Mouse (Mus musculus): ENCODE measurements around the gene Auts2. TPM values are rescaled to one million over a fixed set of nuclear protein-coding genes. Genes with fewer than 3 reads are reported as not detected.

The Auts2 gene
- polyA plus RNA-seq, 1 experiment from 2014 or later = 53.4 TPM

- H3K4me3 ChIP-seq (ENCODE audit: low read depth, low read length) = no peak overlapping the region
- no peaks in the 10 kb centered on the region for H3K9me3 ChIP-seq (ENCODE audit: control insufficient read depth, low read length)
- H3K27ac ChIP-seq (replicated peaks; ENCODE audit: low read depth, low read length) = no peak overlapping the region
- no peak for ATAC-seq (ENCODE audit: insufficient number of reproducible peaks, low FRiP score, low TSS enrichment, low read depth)
- H3K4me2 ChIP-seq (ENCODE audit: low read depth, severe bottlenecking) = no peak overlapping the region
- no peaks in the 10 kb centered on the region for H3K36me3 ChIP-seq (ENCODE audit: control insufficient read depth, insufficient read depth, low read length)
- H3K9ac ChIP-seq (ENCODE audit: low read length) = no peak overlapping the region
- 84% methylated on average over 1 of the region's 1 CpGs for WGBS
- no peak for DNase-seq (ENCODE audit: low spot score)
- no peaks in the 10 kb centered on the region for H3K27me3 ChIP-seq (ENCODE audit: control insufficient read depth, insufficient read depth, low read length)
- H3K4me1 ChIP-seq (ENCODE audit: control insufficient read depth, insufficient read depth, low read length) = peaks cover 7% of the 10 kb centered on the region; the same call in 1 of the 2 replicates
Observed at GRCm38 (mm10) chr5:132229023-132229422, 314.1 kb downstream of the Auts2 start.

- DNase-seq (ENCODE audit: low spot score) (no peak), ATAC-seq (ENCODE audit: insufficient number of reproducible peaks, low FRiP score, low TSS enrichment, low read depth) (no peak)
- Histone ChIP-seq H3K9me3 (ENCODE audit: control insufficient read depth, low read length) (no peaks in the 10 kb centered on the region), H3K4me2 (ENCODE audit: low read depth, severe bottlenecking) (no peak overlapping the region), H3K9ac (ENCODE audit: low read length) (no peak overlapping the region), H3K4me1 (ENCODE audit: control insufficient read depth, insufficient read depth, low read length) (no peaks in the 10 kb centered on the region; the same call in 1 of the 2 replicates), H3K27me3 (ENCODE audit: control insufficient read depth, insufficient read depth, low read length) (no peaks in the 10 kb centered on the region), H3K36me3 (ENCODE audit: control insufficient read depth, insufficient read depth, low read length) (no peaks in the 10 kb centered on the region), H3K4me3 (ENCODE audit: low read depth, low read length) (no peak overlapping the region), H3K27ac (replicated peaks; ENCODE audit: low read depth, low read length) (no peak overlapping the region)
- 88% methylated on average over 12 of the region's 12 CpGs for WGBS
Observed at GRCm38 (mm10) chr5:132220376-132220930, 322.7 kb downstream of the Auts2 start.

GRCm38 (mm10) chr5:132216143-132216542 lies 327.0 kb downstream of the Auts2 start:
- Histone ChIP-seq H3K4me3 (ENCODE audit: low read depth, low read length) (no peak overlapping the region), H3K27me3 (ENCODE audit: control insufficient read depth, insufficient read depth, low read length) (no peaks in the 10 kb centered on the region), H3K36me3 (ENCODE audit: control insufficient read depth, insufficient read depth, low read length) (no peaks in the 10 kb centered on the region), H3K9ac (ENCODE audit: low read length) (no peak overlapping the region), H3K9me3 (ENCODE audit: control insufficient read depth, low read length) (no peaks in the 10 kb centered on the region), H3K4me2 (ENCODE audit: low read depth, severe bottlenecking) (no peak overlapping the region), H3K4me1 (ENCODE audit: control insufficient read depth, insufficient read depth, low read length) (peaks cover 10% of the 10 kb centered on the region; the same call in 1 of the 2 replicates), H3K27ac (replicated peaks; ENCODE audit: low read depth, low read length) (no peak overlapping the region)
- DNase-seq (ENCODE audit: low spot score) (no peak), ATAC-seq (ENCODE audit: insufficient number of reproducible peaks, low FRiP score, low TSS enrichment, low read depth) (no peak)
- WGBS = 90% methylated on average over 2 of the region's 2 CpGs

- H3K4me3 ChIP-seq (ENCODE audit: low read depth, low read length) = no peak overlapping the region
- no peak for ATAC-seq (ENCODE audit: insufficient number of reproducible peaks, low FRiP score, low TSS enrichment, low read depth)
- WGBS = 32% methylated on average over 2 of the region's 2 CpGs
Observed at GRCm38 (mm10) chr5:132212446-132212845, 330.7 kb downstream of the Auts2 start.

GRCm38 (mm10) chr5:132209694-132210093 lies 333.4 kb downstream of the Auts2 start:
- no peaks in the 10 kb centered on the region for H3K9me3 ChIP-seq (ENCODE audit: control insufficient read depth, low read length)
- DNase-seq (ENCODE audit: low spot score) (no peak), ATAC-seq (ENCODE audit: insufficient number of reproducible peaks, low FRiP score, low TSS enrichment, low read depth) (no peak)
- H3K4me3 ChIP-seq (ENCODE audit: low read depth, low read length) = no peak overlapping the region
- H3K4me2 ChIP-seq (ENCODE audit: low read depth, severe bottlenecking) = no peak overlapping the region
- no peak overlapping the region for H3K27ac ChIP-seq (replicated peaks; ENCODE audit: low read depth, low read length)
- H3K9ac ChIP-seq (ENCODE audit: low read length) = no peak overlapping the region
- H3K27me3 ChIP-seq (ENCODE audit: control insufficient read depth, insufficient read depth, low read length) = no peaks in the 10 kb centered on the region
- no peaks in the 10 kb centered on the region for H3K36me3 ChIP-seq (ENCODE audit: control insufficient read depth, insufficient read depth, low read length)
- peaks cover 15% of the 10 kb centered on the region; the same call in 1 of the 2 replicates for H3K4me1 ChIP-seq (ENCODE audit: control insufficient read depth, insufficient read depth, low read length)

More at GRCm38 (mm10) chr5:132212446-132212845, 330.7 kb downstream of the Auts2 start:
- Histone ChIP-seq H3K27ac (replicated peaks; ENCODE audit: low read depth, low read length) (no peak overlapping the region), H3K27me3 (ENCODE audit: control insufficient read depth, insufficient read depth, low read length) (no peaks in the 10 kb centered on the region), H3K9ac (ENCODE audit: low read length) (no peak overlapping the region), H3K9me3 (ENCODE audit: control insufficient read depth, low read length) (no peaks in the 10 kb centered on the region), H3K36me3 (ENCODE audit: control insufficient read depth, insufficient read depth, low read length) (no peaks in the 10 kb centered on the region), H3K4me2 (ENCODE audit: low read depth, severe bottlenecking) (no peak overlapping the region), H3K4me1 (ENCODE audit: control insufficient read depth, insufficient read depth, low read length) (peaks cover 18% of the 10 kb centered on the region; the same call in 1 of the 2 replicates)
- DNase-seq (ENCODE audit: low spot score) = no peak

GRCm38 (mm10) chr5:132206220-132206619 lies 336.9 kb downstream of the Auts2 start:
- H3K36me3 ChIP-seq (ENCODE audit: control insufficient read depth, insufficient read depth, low read length) = no peaks in the 10 kb centered on the region
- no peak for DNase-seq (ENCODE audit: low spot score)
- no peaks in the 10 kb centered on the region for H3K27me3 ChIP-seq (ENCODE audit: control insufficient read depth, insufficient read depth, low read length)
- peaks cover 9% of the 10 kb centered on the region; the same call in 1 of the 2 replicates for H3K4me1 ChIP-seq (ENCODE audit: control insufficient read depth, insufficient read depth, low read length)
- no peak for ATAC-seq (ENCODE audit: insufficient number of reproducible peaks, low FRiP score, low TSS enrichment, low read depth)
- H3K4me3 ChIP-seq (ENCODE audit: low read depth, low read length) = no peak overlapping the region
- WGBS = 94% methylated on average over 1 of the region's 1 CpGs
- no peaks in the 10 kb centered on the region for H3K9me3 ChIP-seq (ENCODE audit: control insufficient read depth, low read length)
- no peak overlapping the region for H3K27ac ChIP-seq (replicated peaks; ENCODE audit: low read depth, low read length)
- no peak overlapping the region for H3K4me2 ChIP-seq (ENCODE audit: low read depth, severe bottlenecking)
- H3K9ac ChIP-seq (ENCODE audit: low read length) = no peak overlapping the region

- 81% methylated on average over 11 of the region's 11 CpGs for WGBS
- Histone ChIP-seq H3K4me3 (ENCODE audit: low read depth, low read length) (no peak overlapping the region), H3K4me1 (ENCODE audit: control insufficient read depth, insufficient read depth, low read length) (no peaks in the 10 kb centered on the region), H3K4me2 (ENCODE audit: low read depth, severe bottlenecking) (no peak overlapping the region), H3K9me3 (ENCODE audit: control insufficient read depth, low read length) (no peaks in the 10 kb centered on the region), H3K27me3 (ENCODE audit: control insufficient read depth, insufficient read depth, low read length) (no peaks in the 10 kb centered on the region), H3K36me3 (ENCODE audit: control insufficient read depth, insufficient read depth, low read length) (no peaks in the 10 kb centered on the region), H3K27ac (replicated peaks; ENCODE audit: low read depth, low read length) (no peak overlapping the region), H3K9ac (ENCODE audit: low read length) (no peak overlapping the region)
- DNase-seq (ENCODE audit: low spot score) = no peak
- no peak for ATAC-seq (ENCODE audit: insufficient number of reproducible peaks, low FRiP score, low TSS enrichment, low read depth)
Observed at GRCm38 (mm10) chr5:132203846-132204245, 339.3 kb downstream of the Auts2 start.

- Histone ChIP-seq H3K36me3 (ENCODE audit: control insufficient read depth, insufficient read depth, low read length) (no peaks in the 10 kb centered on the region), H3K4me2 (ENCODE audit: low read depth, severe bottlenecking) (no peak overlapping the region), H3K27me3 (ENCODE audit: control insufficient read depth, insufficient read depth, low read length) (no peaks in the 10 kb centered on the region), H3K4me1 (ENCODE audit: control insufficient read depth, insufficient read depth, low read length) (no peaks in the 10 kb centered on the region), H3K9me3 (ENCODE audit: control insufficient read depth, low read length) (no peaks in the 10 kb centered on the region), H3K27ac (replicated peaks; ENCODE audit: low read depth, low read length) (no peak overlapping the region), H3K4me3 (ENCODE audit: low read depth, low read length) (no peak overlapping the region), H3K9ac (ENCODE audit: low read length) (no peak overlapping the region)
- WGBS = 61% methylated on average over 4 of the region's 4 CpGs
- DNase-seq (ENCODE audit: low spot score) (no peak), ATAC-seq (ENCODE audit: insufficient number of reproducible peaks, low FRiP score, low TSS enrichment, low read depth) (no peak)
Observed at GRCm38 (mm10) chr5:132201077-132201645, 342.0 kb downstream of the Auts2 start.

- H3K27me3 ChIP-seq (ENCODE audit: control insufficient read depth, insufficient read depth, low read length) = no peaks in the 10 kb centered on the region
- H3K4me1 ChIP-seq (ENCODE audit: control insufficient read depth, insufficient read depth, low read length) = no peaks in the 10 kb centered on the region
- no peak overlapping the region for H3K9ac ChIP-seq (ENCODE audit: low read length)
- DNase-seq (ENCODE audit: low spot score) (no peak), ATAC-seq (ENCODE audit: insufficient number of reproducible peaks, low FRiP score, low TSS enrichment, low read depth) (no peak)
- H3K9me3 ChIP-seq (ENCODE audit: control insufficient read depth, low read length) = no peaks in the 10 kb centered on the region
- whole genome bisulfite sequencing = 49% methylated on average over 4 of the region's 4 CpGs
- no peak overlapping the region for H3K4me2 ChIP-seq (ENCODE audit: low read depth, severe bottlenecking)
- no peaks in the 10 kb centered on the region for H3K36me3 ChIP-seq (ENCODE audit: control insufficient read depth, insufficient read depth, low read length)
- no peak overlapping the region for H3K4me3 ChIP-seq (ENCODE audit: low read depth, low read length)
- H3K27ac ChIP-seq (replicated peaks; ENCODE audit: low read depth, low read length) = no peak overlapping the region
Observed at GRCm38 (mm10) chr5:132200595-132200994, 342.5 kb downstream of the Auts2 start.

Data from limb, embryonic 11.5 days (tissue).